Mouse (Mus musculus): ENCODE results near the gene Atp1b2. TPM values are rescaled to one million over a fixed set of nuclear protein-coding genes. Genes with fewer than 3 reads are reported as not detected.

Atp1b2 gene
- total and polyA plus RNA-seq, 3 experiments, result 0.09 TPM; not detected in 2

- Histone ChIP-seq H3K4me3 (replicated peaks in 1 of 3; ENCODE audit: low read depth in 2 of 3, low read length in 2 of 3, poor library complexity in 1 of 3) (no peak overlapping the region), H3K27me3 (replicated peaks) (peaks cover 54% of the 10 kb centered on the region), H3K79me2 (replicated peaks; ENCODE audit: control insufficient read depth, extremely low read depth, insufficient read depth, poor library complexity, severe bottlenecking) (no peaks in the 10 kb centered on the region), H3K36me3 (replicated peaks in 1 of 2; ENCODE audit: control insufficient read depth in 1 of 2, insufficient read depth in 1 of 2, low read length in 1 of 2) (no peaks in the 10 kb centered on the region), H3K9ac (ENCODE audit: insufficient read depth, low read depth) (no peak overlapping the region), H3K4me2 (ENCODE audit: insufficient read depth, low read depth, poor library complexity, severe bottlenecking) (no peak overlapping the region), H3K9me3 (replicated peaks; ENCODE audit: low read length) (no peaks in the 10 kb centered on the region), H3K4me1 (ENCODE audit: control insufficient read depth in 1 of 2, insufficient read depth in 2 of 2) (peaks cover 9 to 14% of the 10 kb centered on the region in 2 experiments), H3K27ac (ENCODE audit: insufficient read depth, low read depth) (no peak overlapping the region)
- DNase-seq (ENCODE audit: extremely low read depth), result no peak
- no peak for TF ChIP-seq USF2 (conservative IDR thresholded peaks at IDR 0.05; ENCODE audit: low read depth, low read length)
- TF ChIP-seq MAZ (IDR thresholded peaks at IDR 0.05; ENCODE audit: low read depth, low read length), result no peak
- no peak for TF ChIP-seq ZNF384 (IDR thresholded peaks at IDR 0.05; ENCODE audit: low read depth, low read length)
- no peak for TF ChIP-seq SMC3 (IDR thresholded peaks at IDR 0.05; ENCODE audit: low read depth, low read length)
- no peak for TF ChIP-seq CTCF (conservative IDR thresholded peaks at IDR 0.05 in 1 of 2, IDR thresholded peaks at IDR 0.05 in 1 of 2; ENCODE audit: low read depth in 2 of 2, low read length in 2 of 2)
- dilution Hi-C loops (cut with MboI; ENCODE audit: extremely low pct_ligation_motif_present, extremely low pct_unique_long_range_greater_than_20kb, low sequenced_read_pairs) (no loop called here), in situ Hi-C loops (cut with MboI; ENCODE audit: low pct_ligation_motif_present, low pct_unique_long_range_greater_than_20kb, low sequenced_read_pairs) (no loop called here)
Measured at GRCm38 (mm10) chr11:69601768-69602167, 4.0 kb downstream of the Atp1b2 start.

GRCm38 (mm10) chr11:69600098-69600497, 5.6 kb downstream of the Atp1b2 start:
- Histone ChIP-seq H3K4me3 (replicated peaks in 1 of 3; ENCODE audit: low read depth in 2 of 3, low read length in 2 of 3, poor library complexity in 1 of 3) (no peak overlapping the region), H3K36me3 (replicated peaks in 1 of 2; ENCODE audit: control insufficient read depth in 1 of 2, insufficient read depth in 1 of 2, low read length in 1 of 2) (peaks cover 0 to 3% of the 10 kb centered on the region in 2 experiments), H3K27me3 (replicated peaks) (peaks cover 44% of the 10 kb centered on the region), H3K27ac (ENCODE audit: insufficient read depth, low read depth) (no peak overlapping the region), H3K9ac (ENCODE audit: insufficient read depth, low read depth) (no peak overlapping the region), H3K79me2 (replicated peaks; ENCODE audit: control insufficient read depth, extremely low read depth, insufficient read depth, poor library complexity, severe bottlenecking) (no peaks in the 10 kb centered on the region), H3K9me3 (replicated peaks; ENCODE audit: low read length) (no peaks in the 10 kb centered on the region), H3K4me2 (ENCODE audit: insufficient read depth, low read depth, poor library complexity, severe bottlenecking) (no peak overlapping the region), H3K4me1 (ENCODE audit: control insufficient read depth in 1 of 2, insufficient read depth in 2 of 2) (peaks cover under 1 to 5% of the 10 kb centered on the region in 2 experiments; a peak in 2 of 4 replicates)
- no peak for DNase-seq (ENCODE audit: extremely low read depth)
- TF ChIP-seq ZC3H11A (IDR thresholded peaks at IDR 0.05; ENCODE audit: low read depth, low read length), result no peak
- peak; percentile 52; the same call in 1 of the 2 replicates for TF ChIP-seq CHD2 (IDR thresholded peaks at IDR 0.05; ENCODE audit: low read length)
- no peak for TF ChIP-seq MAFK (IDR thresholded peaks at IDR 0.05; ENCODE audit: insufficient replicate concordance, low read length)
- no peak for TF ChIP-seq RAD21 (IDR thresholded peaks at IDR 0.05; ENCODE audit: low read depth, low read length)
- dilution Hi-C loops (cut with MboI; ENCODE audit: extremely low pct_ligation_motif_present, extremely low pct_unique_long_range_greater_than_20kb, low sequenced_read_pairs) (no loop called here), in situ Hi-C loops (cut with MboI; ENCODE audit: low pct_ligation_motif_present, low pct_unique_long_range_greater_than_20kb, low sequenced_read_pairs) (no loop called here)

GRCm38 (mm10) chr11:69599436-69599835, 6.3 kb downstream of the Atp1b2 start:
- in situ Hi-C loops (cut with MboI; ENCODE audit: low pct_ligation_motif_present, low pct_unique_long_range_greater_than_20kb, low sequenced_read_pairs), result no loop called here
- no peak overlapping the region for H3K4me3 ChIP-seq (replicated peaks in 1 of 3; ENCODE audit: low read depth in 2 of 3, low read length in 2 of 3, poor library complexity in 1 of 3)
- H3K27me3 ChIP-seq (replicated peaks), result peaks cover 37% of the 10 kb centered on the region
- H3K9me3 ChIP-seq (replicated peaks; ENCODE audit: low read length), result no peaks in the 10 kb centered on the region
- no peak overlapping the region for H3K4me2 ChIP-seq (ENCODE audit: insufficient read depth, low read depth, poor library complexity, severe bottlenecking)
- H3K4me1 ChIP-seq (ENCODE audit: control insufficient read depth in 1 of 2, insufficient read depth in 2 of 2), result peaks cover 0 to 5% of the 10 kb centered on the region in 2 experiments; a peak in 1 of 4 replicates
- DNase-seq (ENCODE audit: extremely low read depth), result no peak
- peaks cover 3 to 8% of the 10 kb centered on the region in 2 experiments for H3K36me3 ChIP-seq (replicated peaks in 1 of 2; ENCODE audit: control insufficient read depth in 1 of 2, insufficient read depth in 1 of 2, low read length in 1 of 2)
- no peak overlapping the region for H3K9ac ChIP-seq (ENCODE audit: insufficient read depth, low read depth)
- dilution Hi-C loops (cut with MboI; ENCODE audit: extremely low pct_ligation_motif_present, extremely low pct_unique_long_range_greater_than_20kb, low sequenced_read_pairs), result no loop called here
- no peaks in the 10 kb centered on the region for H3K79me2 ChIP-seq (replicated peaks; ENCODE audit: control insufficient read depth, extremely low read depth, insufficient read depth, poor library complexity, severe bottlenecking)
- H3K27ac ChIP-seq (ENCODE audit: insufficient read depth, low read depth), result no peak overlapping the region
- no peak for TF ChIP-seq HCFC1 (IDR thresholded peaks at IDR 0.05; ENCODE audit: low read depth, low read length)
- TF ChIP-seq CTCF (conservative IDR thresholded peaks at IDR 0.05 in 1 of 2, IDR thresholded peaks at IDR 0.05 in 1 of 2; ENCODE audit: low read depth in 2 of 2, low read length in 2 of 2), result peak in 1 of 2 experiments; percentile 40; a peak in 2 of 4 replicates
- TF ChIP-seq MXI1 (IDR thresholded peaks at IDR 0.05; ENCODE audit: low read depth, low read length), result no peak
- peak; percentile 16 for TF ChIP-seq SMC3 (IDR thresholded peaks at IDR 0.05; ENCODE audit: low read depth, low read length)
- TF ChIP-seq BHLHE40 (IDR thresholded peaks at IDR 0.05; ENCODE audit: low read depth, low read length), result no peak

Data from CH12.LX (cell line).